ENCODE assay signal across 9 mouse cellular contexts in genomic region chr1:55238496-55238895, GRCm38 (mm10). TPM values are rescaled to one million over a fixed set of nuclear protein-coding genes. Genes with fewer than 3 reads are reported as not detected.
DNase-seq lines count a peak whose midpoint lies in the region; ATAC-seq and TF ChIP-seq lines count a peak whose summit lies in the region.
"Had no signal": no experiment of that assay in that cellular context is flagged by ENCODE, and none has a peak within 500 bp of the region (broad histone marks: within the 10 kb centered on the region; RNA-seq: fewer than 3 reads in every experiment).

No protein-coding gene starts in this region.

- DNase-seq in heart, adult 2 months = peak in 1 of 2 experiments; percentile 20
- no peak for DNase-seq in heart, postnatal 36 days
- DNase-seq in A20 (ENCODE audit: low read depth, low spot score) = peak; percentile 64
- no peak for DNase-seq in left cerebral cortex, adult 11 months (ENCODE audit: low spot score)
- no peak for DNase-seq in frontal cortex, postnatal 14 days (ENCODE audit: low spot score in 2 of 2)

- peaks cover 6% of the 10 kb centered on the region for H3K4me1 ChIP-seq in heart, adult 2 months (ENCODE audit: control insufficient read depth, insufficient read depth, low read length)
- H3K4me1 ChIP-seq in embryonic facial prominence, embryonic 15.5 days = peaks cover 18% of the 10 kb centered on the region
- H3K4me1 ChIP-seq in limb, embryonic 12.5 days (replicated peaks) = peaks cover 30% of the 10 kb centered on the region
- peaks cover 21% of the 10 kb centered on the region for H3K4me1 ChIP-seq in stomach, embryonic 16.5 days (ENCODE audit: control insufficient read depth, insufficient read depth, low read length)

- TF ChIP-seq EP300 in heart, adult 2 months (IDR thresholded peaks at IDR 0.05; ENCODE audit: insufficient read depth, low read depth, low read length) = no peak

- 22% methylated on average over 13 of the region's 13 CpGs for WGBS in heart, adult 2 months
- WGBS in embryonic facial prominence, embryonic 15.5 days = 22% methylated on average over 13 of the region's 13 CpGs
- whole genome bisulfite sequencing in limb, embryonic 12.5 days = 28% methylated on average over 13 of the region's 13 CpGs
- WGBS in stomach, embryonic 16.5 days = 33% methylated on average over 13 of the region's 13 CpGs

- H3K79me2 ChIP-seq in heart, adult 2 months (replicated peaks; ENCODE audit: control insufficient read depth, insufficient read depth, low read length) = peaks cover 2% of the 10 kb centered on the region; the same call in 1 of the 2 replicates

- peak overlapping the region; percentile 83 for H3K9ac ChIP-seq in heart, adult 2 months (ENCODE audit: low read depth, low read length)
- peak overlapping the region; percentile 69; the same call in 1 of the 2 replicates for H3K9ac ChIP-seq in embryonic facial prominence, embryonic 15.5 days
- peak overlapping the region; percentile 70 for H3K9ac ChIP-seq in limb, embryonic 12.5 days (replicated peaks)
- H3K9ac ChIP-seq in stomach, embryonic 16.5 days (ENCODE audit: low read length) = peak overlapping the region; percentile 78

- no peak for TF ChIP-seq POLR2A in heart, adult 2 months (IDR thresholded peaks at IDR 0.05; ENCODE audit: insufficient read depth, low read depth, low read length)

- H3K4me2 ChIP-seq in embryonic facial prominence, embryonic 15.5 days (replicated peaks) = peak overlapping the region; percentile 66
- H3K4me2 ChIP-seq in limb, embryonic 12.5 days = peak overlapping the region; percentile 91
- peak overlapping the region; percentile 98 for H3K4me2 ChIP-seq in stomach, embryonic 16.5 days (ENCODE audit: low read depth, low read length)

- no peak overlapping the region for H3K27ac ChIP-seq in heart, adult 2 months
- no peak overlapping the region for H3K27ac ChIP-seq in embryonic facial prominence, embryonic 15.5 days (replicated peaks)
- H3K27ac ChIP-seq in limb, embryonic 12.5 days = no peak overlapping the region
- no peak overlapping the region for H3K27ac ChIP-seq in stomach, embryonic 16.5 days (ENCODE audit: low read length)

- ATAC-seq in embryonic facial prominence, embryonic 15.5 days (ENCODE audit: insufficient number of reproducible peaks, low FRiP score, low TSS enrichment, low read depth) = no peak
- ATAC-seq in limb, embryonic 12.5 days (ENCODE audit: insufficient number of reproducible peaks, insufficient read depth, low FRiP score, low TSS enrichment, low read depth) = no peak
- ATAC-seq in stomach, embryonic 16.5 days (ENCODE audit: insufficient read depth, low FRiP score) = no peak

- no peak for TF ChIP-seq CTCF in heart, adult 2 months (IDR thresholded peaks at IDR 0.05)

- H3K27me3 ChIP-seq in heart, adult 2 months (ENCODE audit: control insufficient read depth, insufficient read depth, low read length) = no peaks in the 10 kb centered on the region
- no peaks in the 10 kb centered on the region for H3K27me3 ChIP-seq in embryonic facial prominence, embryonic 15.5 days
- H3K27me3 ChIP-seq in limb, embryonic 12.5 days = no peaks in the 10 kb centered on the region
- no peaks in the 10 kb centered on the region for H3K27me3 ChIP-seq in stomach, embryonic 16.5 days (ENCODE audit: control insufficient read depth, insufficient read depth, low read length)
- H3K27me3 ChIP-seq: Patski had no signal

- H3K9me3 ChIP-seq in embryonic facial prominence, embryonic 15.5 days (replicated peaks) = no peaks in the 10 kb centered on the region
- no peaks in the 10 kb centered on the region for H3K9me3 ChIP-seq in limb, embryonic 12.5 days
- H3K9me3 ChIP-seq in stomach, embryonic 16.5 days (replicated peaks; ENCODE audit: control insufficient read depth, low read length) = no peaks in the 10 kb centered on the region

- intact Hi-C loops in heart, adult 2 months (cut with DNase I) = loop anchor here (2.0 to 5.0 kb wide), 3 partner anchors 36 to 151 kb away; partner anchors contain the start of genes Hspd1 and Hspe1
- intact Hi-C loops in heart, postnatal 36 days (cut with DNase I) = loop anchor here (2.0 to 10.0 kb wide), 6 partner anchors 46 to 1736 kb away; partner anchors contain the start of genes Hspd1, Hspe1 and Satb2

- peak overlapping the region; percentile 71 for H3K4me3 ChIP-seq in heart, adult 2 months
- peak overlapping the region; percentile 74 for H3K4me3 ChIP-seq in embryonic facial prominence, embryonic 15.5 days (replicated peaks)
- peak overlapping the region; percentile 81 for H3K4me3 ChIP-seq in limb, embryonic 12.5 days (replicated peaks)
- peak overlapping the region; percentile 68 for H3K4me3 ChIP-seq in stomach, embryonic 16.5 days (replicated peaks; ENCODE audit: low read length)

- peaks cover 13% of the 10 kb centered on the region for H3K36me3 ChIP-seq in heart, adult 2 months (ENCODE audit: control insufficient read depth, insufficient read depth, low read length)
- H3K36me3 ChIP-seq in embryonic facial prominence, embryonic 15.5 days = no peaks in the 10 kb centered on the region
- peaks cover 10% of the 10 kb centered on the region; the same call in 1 of the 2 replicates for H3K36me3 ChIP-seq in limb, embryonic 12.5 days
- H3K36me3 ChIP-seq in stomach, embryonic 16.5 days (ENCODE audit: control insufficient read depth, insufficient read depth, low read length) = no peaks in the 10 kb centered on the region

RNA-seq across cellular contexts. Expression of gene Mars2, which starts 1.5 kb away (rescaled TPM):
- 1 to 10 TPM; 5.0 to 5.3 TPM for total RNA-seq in heart, adult 2 months (2021)
- 2.0 and 3.6 TPM in 2 replicates for polyA plus RNA-seq in heart, adult 2 months (2012; rRNA removed)
- total RNA-seq in heart, postnatal 36 days (2021) = 1 to 10 TPM; 4.6 to 4.9 TPM
- 2.4 and 2.5 TPM in 2 replicates for polyA plus RNA-seq in embryonic facial prominence, embryonic 15.5 days (2015; fragmentation: Nextera tagmentation; extraction: Ambion mirVana)
- 2.8 and 3.2 TPM in 2 replicates for polyA plus RNA-seq in limb, embryonic 12.5 days (2016; fragmentation: Nextera tagmentation; extraction: Ambion mirVana)
- 3.9 TPM in 2 replicates for polyA plus RNA-seq in stomach, embryonic 16.5 days (2015; fragmentation: Nextera tagmentation; extraction: Ambion mirVana)

RNA-seq across cellular contexts. Expression of gene Rftn2, which starts 11.9 kb away (rescaled TPM):
- total RNA-seq in heart, adult 2 months (2021) = 10 to 100 TPM; 12.1 to 12.8 TPM
- polyA plus RNA-seq in heart, adult 2 months (2012; rRNA removed) = 2.7 and 6.4 TPM in 2 replicates
- 10 to 100 TPM; 12.7 to 13.9 TPM for total RNA-seq in heart, postnatal 36 days (2021)
- 23.1 and 23.3 TPM in 2 replicates for polyA plus RNA-seq in embryonic facial prominence, embryonic 15.5 days (2015; fragmentation: Nextera tagmentation; extraction: Ambion mirVana)
- 35.2 and 38.2 TPM in 2 replicates for polyA plus RNA-seq in limb, embryonic 12.5 days (2016; fragmentation: Nextera tagmentation; extraction: Ambion mirVana)
- polyA plus RNA-seq in stomach, embryonic 16.5 days (2015; fragmentation: Nextera tagmentation; extraction: Ambion mirVana) = 8.4 and 10.6 TPM in 2 replicates
